Mouse (Mus musculus) forebrain, embryonic 14.5 days (tissue): Measurements from ENCODE around the gene Mybpc1. TPM values are rescaled to one million over a fixed set of nuclear protein-coding genes. Genes with fewer than 3 reads are reported as not detected.

Experiments
- ATAC-seq: fragments of 200-750 bp; cut with Nextera tagmentation; 2 replicates; pipeline ENCODE4 v1.8.0; 2017; ENCODE audit warnings: mild to moderate bottlenecking, moderate library complexity
- DNase-seq: peaks from one replicate; pipeline ENCODE4 v3.0.0-alpha.2; 2015; ENCODE audit warnings: low spot score
- H3K27ac ChIP-seq: fragments of 300-500 bp; sonication (generic); 2 replicates; pipeline ENCODE4 v1.5.1; 2014; ENCODE audit warnings: low read depth, mild to moderate bottlenecking, control low read depth, low read length, moderate library complexity
- H3K27me3 ChIP-seq: fragments of 300-500 bp; sonication (generic); replicated peaks from 2 replicates; pipeline ENCODE4 v1.6.1; 2014; ENCODE audit warnings: low read length, control low read depth, mixed read lengths; ENCODE audit not compliant: control insufficient read depth, insufficient read depth
- H3K36me3 ChIP-seq: fragments of 300-500 bp; sonication (generic); 2 replicates; pipeline ENCODE4 v1.6.1; 2014; ENCODE audit warnings: low read length, control low read depth; ENCODE audit not compliant: control insufficient read depth, insufficient read depth
- H3K4me1 ChIP-seq: fragments of 300-500 bp; sonication (generic); 2 replicates; pipeline ENCODE4 v1.6.1; 2014; ENCODE audit warnings: antibody characterized with exemption, low read length, control low read depth; ENCODE audit not compliant: control insufficient read depth, insufficient read depth
- H3K4me2 ChIP-seq: fragments of 300-500 bp; sonication (generic); 2 replicates; pipeline ENCODE4 v1.6.1; 2014; ENCODE audit warnings: mild to moderate bottlenecking, control low read depth, low read length
- H3K4me3 ChIP-seq: fragments of 300-500 bp; sonication (generic); 2 replicates; pipeline ENCODE4 v1.5.1; 2014; ENCODE audit warnings: low read depth, low read length, control low read depth
- H3K9ac ChIP-seq: fragments of 300-500 bp; sonication (generic); 2 replicates; pipeline ENCODE4 v1.6.1; 2014; ENCODE audit warnings: mild to moderate bottlenecking, low read length, control low read depth, moderate library complexity
- H3K9me3 ChIP-seq: fragments of 300-500 bp; sonication (generic); replicated peaks from 2 replicates; pipeline ENCODE4 v1.6.1; 2016; ENCODE audit warnings: low read length, control low read depth, mixed read lengths; ENCODE audit not compliant: control insufficient read depth
- WGBS: fragments of 180-500 bp; shearing (Covaris S2); extraction: QIAGEN DNeasy Blood & Tissue Kit; methylation state at CpG from one replicate; pipeline ENCODE4 v1.1.7; 2014; 5-methylcytosine and 5-hydroxymethylcytosine counted together
- polyA plus RNA-seq: library from polyadenylated mRNA; unstranded; fragments of >200 nt; fragmentation: Nextera tagmentation; extraction: Ambion mirVana; gene quantifications from 2 replicates; pipeline ENCODE4 v1.2.1, GENCODE M21; 2014

Mybpc1 gene
- polyA plus RNA-seq, 1 experiment from 2014 or later, result 0.52 TPM

DNA sequence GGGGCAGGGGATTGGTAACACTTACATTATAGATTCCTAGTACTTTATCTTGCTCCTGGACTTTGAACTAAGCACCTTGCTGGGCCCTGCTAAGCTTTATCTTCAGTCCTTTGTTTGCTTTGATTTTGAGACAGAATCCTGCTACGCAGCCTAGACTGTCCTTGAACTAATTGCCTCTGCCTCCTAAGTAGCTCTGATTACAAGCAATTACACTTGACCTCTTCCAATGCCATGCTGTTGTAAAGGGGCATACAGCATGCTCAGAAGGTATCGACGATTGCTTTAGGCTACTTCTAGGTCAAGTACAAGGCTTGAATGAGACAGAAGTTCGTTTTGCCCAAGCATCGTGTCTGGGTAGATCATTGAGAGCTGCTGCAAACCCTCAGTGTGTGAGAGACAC, 99.7 kb downstream of the Mybpc1 start:
- DNase-seq (no peak), ATAC-seq (no peak)
- 54% methylated on average over 5 of the region's 5 CpGs for WGBS
- Histone ChIP-seq H3K9ac (no peak overlapping the region), H3K4me1 (peaks cover 8% of the 10 kb centered on the region; the same call in 1 of the 2 replicates), H3K36me3 (no peaks in the 10 kb centered on the region), H3K27me3 (no peaks in the 10 kb centered on the region), H3K4me3 (no peak overlapping the region), H3K27ac (no peak overlapping the region), H3K9me3 (no peaks in the 10 kb centered on the region), H3K4me2 (no peak overlapping the region)

GRCm38 (mm10) chr10:88504481-88504880, 100.5 kb downstream of the Mybpc1 start:
- no peak overlapping the region for H3K27ac ChIP-seq

DNA sequence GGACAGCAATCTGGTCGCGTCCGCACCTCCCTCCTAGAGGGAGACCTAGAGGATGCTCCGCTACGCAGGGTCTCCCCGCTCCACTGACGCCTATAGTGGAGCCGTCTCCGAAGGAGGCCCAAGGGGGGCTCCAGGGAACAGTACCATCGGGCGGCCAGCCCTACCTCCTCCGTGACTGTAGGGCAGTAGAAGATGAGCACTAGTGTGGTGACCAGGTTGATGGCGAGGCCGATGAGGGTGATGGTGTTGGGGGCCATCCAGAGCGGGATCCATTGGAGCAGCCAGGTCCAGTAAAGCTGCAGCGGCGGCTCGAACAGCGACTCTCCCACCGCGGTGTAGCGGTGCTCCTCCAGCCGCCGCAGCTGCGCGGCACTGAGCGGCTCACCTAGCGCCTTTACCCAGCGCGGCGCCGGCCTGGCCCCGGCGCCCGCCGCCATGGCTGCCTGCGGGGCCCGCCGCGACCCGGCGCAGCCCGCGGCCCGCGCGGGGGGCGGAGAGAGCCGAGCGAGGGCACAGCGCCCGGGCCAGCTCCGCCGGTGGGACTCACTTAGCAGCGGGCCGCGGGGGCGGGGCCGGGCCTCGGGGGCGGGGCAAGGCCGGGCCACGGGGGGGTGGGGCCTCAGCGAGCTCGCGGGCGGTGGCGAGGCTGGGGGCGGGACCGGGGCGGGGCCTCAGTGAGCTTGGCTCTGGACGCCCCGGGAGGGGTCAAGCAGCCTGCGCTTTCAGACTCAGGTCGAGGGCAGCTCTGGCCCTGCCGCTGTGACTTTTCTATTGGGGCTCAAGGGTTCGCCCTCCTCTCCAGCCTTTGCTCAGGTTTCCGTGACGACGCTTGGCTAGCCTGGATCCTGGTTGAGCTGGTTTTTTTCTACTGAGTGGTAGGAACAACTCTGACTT, 101.3 kb downstream of the Mybpc1 start, which contains the start of gene Chpt1:
TSS of gene Chpt1 (minus strand) at position 653 of the 894 bp plus-strand sequence.
- H3K4me1 ChIP-seq, result peaks cover 8% of the 10 kb centered on the region; the same call in 1 of the 2 replicates
- no peaks in the 10 kb centered on the region for H3K27me3 ChIP-seq
- H3K9me3 ChIP-seq, result no peaks in the 10 kb centered on the region
- H3K4me3 ChIP-seq, result peak within 1 kb of the TSS; percentile 53
- no peaks in the 10 kb centered on the region for H3K36me3 ChIP-seq
- 0% methylated on average over 34 of the region's 80 CpGs for WGBS
- peak within 1 kb of the TSS; percentile 10; the same call in 1 of the 2 replicates for H3K27ac ChIP-seq
- DNase-seq (peak; percentile 87), ATAC-seq (peak; percentile 97)
- H3K9ac ChIP-seq, result peak within 1 kb of the TSS; percentile 68
- peak within 1 kb of the TSS; percentile 78 for H3K4me2 ChIP-seq

More at GRCm38 (mm10) chr10:88504481-88504880, 100.5 kb downstream of the Mybpc1 start:
- no peak for ATAC-seq
- Histone ChIP-seq H3K4me3 (peak overlapping the region; percentile 53; the same call in 1 of the 2 replicates), H3K4me2 (peak overlapping the region; percentile 78), H3K9me3 (no peaks in the 10 kb centered on the region), H3K4me1 (peaks cover 8% of the 10 kb centered on the region; the same call in 1 of the 2 replicates), H3K27me3 (no peaks in the 10 kb centered on the region), H3K36me3 (no peaks in the 10 kb centered on the region), H3K9ac (no peak overlapping the region)
- no peak for DNase-seq
- WGBS, result 59% methylated on average over 3 of the region's 3 CpGs

- H3K27ac ChIP-seq, result peak overlapping the region; percentile 10; the same call in 1 of the 2 replicates
- WGBS, result 60% methylated on average over 4 of the region's 4 CpGs
- ATAC-seq (no peak), DNase-seq (peak; percentile 1)
- H3K36me3 ChIP-seq, result no peaks in the 10 kb centered on the region
- H3K9me3 ChIP-seq, result no peaks in the 10 kb centered on the region
- H3K4me3 ChIP-seq, result peak overlapping the region; percentile 53
- H3K4me1 ChIP-seq, result peaks cover 8% of the 10 kb centered on the region; the same call in 1 of the 2 replicates
- peak overlapping the region; percentile 78 for H3K4me2 ChIP-seq
- H3K9ac ChIP-seq, result peak overlapping the region; percentile 68
- no peaks in the 10 kb centered on the region for H3K27me3 ChIP-seq
Measured at GRCm38 (mm10) chr10:88502919-88503318, 102.0 kb downstream of the Mybpc1 start.

GRCm38 (mm10) chr10:88501886-88502765, 102.8 kb downstream of the Mybpc1 start:
- H3K9me3 ChIP-seq, result no peaks in the 10 kb centered on the region
- no peak overlapping the region for H3K9ac ChIP-seq
- H3K4me2 ChIP-seq, result peak overlapping the region; percentile 78; the same call in 1 of the 2 replicates
- WGBS, result 56% methylated on average over 13 of the region's 13 CpGs
- DNase-seq, result peak; percentile 16
- H3K4me1 ChIP-seq, result peaks cover 8% of the 10 kb centered on the region; the same call in 1 of the 2 replicates
- H3K4me3 ChIP-seq, result no peak overlapping the region
- no peaks in the 10 kb centered on the region for H3K27me3 ChIP-seq
- no peaks in the 10 kb centered on the region for H3K36me3 ChIP-seq
- no peak overlapping the region for H3K27ac ChIP-seq
- no peak for ATAC-seq

DNA sequence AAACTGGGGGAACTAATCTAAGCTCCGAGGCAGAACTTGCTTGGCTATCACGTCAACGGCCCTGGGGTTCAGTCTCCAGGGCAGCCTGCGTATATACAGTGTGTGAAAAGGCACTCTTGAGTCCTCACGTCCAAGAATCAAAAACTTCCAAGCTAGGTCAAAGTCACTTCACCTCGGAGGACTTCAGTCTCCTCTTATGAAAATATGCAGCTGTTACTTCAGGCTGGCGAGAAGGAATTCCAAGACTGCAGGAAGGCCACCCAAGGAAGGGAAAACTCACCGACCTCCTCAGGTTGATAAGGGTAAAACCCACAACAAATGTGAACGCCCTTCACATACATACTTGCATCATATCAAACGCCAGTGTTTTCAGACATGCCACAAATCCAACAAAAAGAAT, 103.6 kb downstream of the Mybpc1 start:
- ATAC-seq, result no peak

DNA sequence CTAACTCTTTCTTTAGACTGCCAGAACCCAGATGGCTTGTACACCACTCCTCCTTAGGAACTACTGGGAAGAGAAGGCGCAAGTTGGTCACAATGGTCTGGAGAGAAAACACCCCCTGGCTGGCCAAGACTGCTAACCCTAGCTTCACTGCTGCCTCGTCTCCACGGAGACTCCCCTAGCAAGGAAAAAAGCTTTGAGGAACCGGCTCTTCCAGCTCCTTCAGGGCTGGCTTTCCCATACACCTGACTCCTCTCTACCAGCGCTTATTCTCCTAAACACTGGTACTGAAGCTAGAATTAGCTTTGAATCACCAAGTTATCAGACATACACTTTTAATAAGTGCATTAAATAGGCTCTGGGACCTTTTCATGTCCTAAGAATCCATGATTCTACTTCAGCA, 105.0 kb downstream of the Mybpc1 start:
- ATAC-seq (no peak), DNase-seq (no peak)
- H3K36me3 ChIP-seq, result no peaks in the 10 kb centered on the region
- H3K9ac ChIP-seq, result no peak overlapping the region
- H3K27me3 ChIP-seq, result no peaks in the 10 kb centered on the region
- WGBS, result 77% methylated on average over 5 of the region's 5 CpGs
- peaks cover 8% of the 10 kb centered on the region; the same call in 1 of the 2 replicates for H3K4me1 ChIP-seq
- H3K27ac ChIP-seq, result no peak overlapping the region
- H3K4me2 ChIP-seq, result no peak overlapping the region
- H3K4me3 ChIP-seq, result no peak overlapping the region
- no peaks in the 10 kb centered on the region for H3K9me3 ChIP-seq

More for the DNA sequence above, 103.6 kb downstream of the Mybpc1 start:
- DNase-seq, result no peak
- Histone ChIP-seq H3K4me1 (peaks cover 8% of the 10 kb centered on the region; the same call in 1 of the 2 replicates), H3K4me2 (no peak overlapping the region), H3K27ac (no peak overlapping the region), H3K9ac (no peak overlapping the region), H3K36me3 (no peaks in the 10 kb centered on the region), H3K9me3 (no peaks in the 10 kb centered on the region), H3K27me3 (no peaks in the 10 kb centered on the region), H3K4me3 (no peak overlapping the region)
- WGBS, result 91% methylated on average over 10 of the region's 10 CpGs

- WGBS, result 76% methylated on average over 11 of the region's 11 CpGs
- no peaks in the 10 kb centered on the region for H3K36me3 ChIP-seq
- no peak overlapping the region for H3K9ac ChIP-seq
- no peak overlapping the region for H3K4me3 ChIP-seq
- no peaks in the 10 kb centered on the region for H3K27me3 ChIP-seq
- no peak for DNase-seq
- H3K4me1 ChIP-seq, result 0 out of 2 replicates have a peak, but pooled peaks cover under 1% of the 10 kb centered on the region
- no peak overlapping the region for H3K27ac ChIP-seq
- H3K4me2 ChIP-seq, result no peak overlapping the region
- no peaks in the 10 kb centered on the region for H3K9me3 ChIP-seq
- ATAC-seq, result no peak
Measured at GRCm38 (mm10) chr10:88496864-88497564, 107.9 kb downstream of the Mybpc1 start.
